Mouse (Mus musculus) MEL (cell line): ENCODE results near the gene Eaf1. TPM values are rescaled to one million over a fixed set of nuclear protein-coding genes. Genes with fewer than 3 reads are reported as not detected.

Experiments used
- DNase-seq: peaks from one replicate; pipeline ENCODE4 v3.0.0; 2011; ENCODE audit warnings: low read depth, low spot score
- H3K27ac ChIP-seq: 2 replicates; pipeline ENCODE4 v1.5.1; 2012; ENCODE audit warnings: low read depth, mild to moderate bottlenecking, control low read depth, low read length, moderate library complexity; ENCODE audit not compliant: control insufficient read depth
- H3K27me3 ChIP-seq, 2 experiments: fragments of 150-350 bp in 1 of 2; sonication (generic) in 1 of 2; 2 replicates each; pipeline ENCODE4 v1.6.1; 2012; ENCODE audit warnings: low read length in 2 of 2, mild to moderate bottlenecking in 2 of 2, improper control_type of control experiment in 1 of 2, moderate library complexity in 1 of 2; ENCODE audit not compliant: insufficient read depth in 2 of 2, control insufficient read depth in 1 of 2
- H3K36me3 ChIP-seq, 2 experiments: 2 replicates each; pipeline ENCODE4 v1.6.1; 2012 to 2014; ENCODE audit warnings: low read length in 2 of 2, improper control_type of control experiment in 1 of 2, inconsistent platforms in 1 of 2, mild to moderate bottlenecking in 1 of 2; ENCODE audit not compliant: insufficient read depth in 2 of 2, control insufficient read depth in 1 of 2
- H3K4me1 ChIP-seq, 2 experiments: fragments of 150-350 bp in 1 of 2; sonication (generic) in 1 of 2; 2 replicates each; pipeline ENCODE4 v1.6.1; 2012; ENCODE audit warnings: low read length in 2 of 2, improper control_type of control experiment in 1 of 2, mild to moderate bottlenecking in 1 of 2; ENCODE audit not compliant: insufficient read depth in 2 of 2, control insufficient read depth in 1 of 2
- H3K4me3 ChIP-seq, 2 experiments: fragments of 150-350 bp in 1 of 2; sonication (generic) in 1 of 2; 2 replicates each; pipeline ENCODE4 v1.5.1; 2012; ENCODE audit warnings: low read depth in 2 of 2, low read length in 2 of 2, mild to moderate bottlenecking in 2 of 2, moderate library complexity in 2 of 2, control low read depth in 1 of 2, improper control_type of control experiment in 1 of 2; ENCODE audit not compliant: control insufficient read depth in 1 of 2, insufficient read depth in 1 of 2
- H3K79me2 ChIP-seq: 2 replicates; pipeline ENCODE4 v1.6.1; 2012; ENCODE audit warnings: mild to moderate bottlenecking, low read length, moderate library complexity; ENCODE audit not compliant: control insufficient read depth, poor library complexity, insufficient read depth
- H3K9ac ChIP-seq: 2 replicates; pipeline ENCODE4 v1.6.1; 2012; ENCODE audit warnings: low read depth, mild to moderate bottlenecking, control low read depth, low read length, moderate library complexity; ENCODE audit not compliant: control insufficient read depth, poor library complexity, severe bottlenecking
- H3K9me3 ChIP-seq: fragments of 150-350 bp; sonication (generic); replicated peaks from 2 replicates; pipeline ENCODE4 v1.6.1; 2012; ENCODE audit warnings: mild to moderate bottlenecking, low read length, improper control_type of control experiment, moderate library complexity; ENCODE audit not compliant: insufficient read depth
- BHLHE40 ChIP-seq: IDR thresholded peaks from 2 replicates; pipeline ENCODE4 v1.6.1; 2012; ENCODE audit warnings: low read depth, mild to moderate bottlenecking, inconsistent platforms, low read length, improper control_type of control experiment, borderline replicate concordance
- CHD1 ChIP-seq: IDR thresholded peaks from 2 replicates; pipeline ENCODE4 v1.6.1; 2012; ENCODE audit warnings: low read depth, mild to moderate bottlenecking, inconsistent platforms, low read length, improper control_type of control experiment
- CHD2 ChIP-seq: IDR thresholded peaks from 2 replicates; pipeline ENCODE4 v1.6.1; 2011; ENCODE audit warnings: low read length, improper control_type of control experiment
- CTCF ChIP-seq, 3 experiments: IDR thresholded peaks in 2 of 3; conservative IDR thresholded peaks in 1 of 3; 2 replicates each; pipeline ENCODE4 v1.5.1; 2011 to 2012; ENCODE audit warnings: low read length in 3 of 3, low read depth in 2 of 3, mild to moderate bottlenecking in 2 of 3, improper control_type of control experiment in 1 of 3, inconsistent platforms in 1 of 3, mixed read lengths in 1 of 3, moderate library complexity in 1 of 3; ENCODE audit not compliant: control insufficient read depth in 1 of 3, insufficient read depth in 1 of 3, poor library complexity in 1 of 3, severe bottlenecking in 1 of 3
- ELF1 ChIP-seq: IDR thresholded peaks from 2 replicates; pipeline ENCODE4 v1.6.1; 2014; ENCODE audit warnings: low read depth, mild to moderate bottlenecking, inconsistent platforms, low read length, improper control_type of control experiment, moderate library complexity
- EP300 ChIP-seq, 2 experiments: IDR thresholded peaks; 2 replicates each; pipeline ENCODE4 v1.6.1; 2011; ENCODE audit warnings: improper control_type of control experiment in 2 of 2, low read length in 2 of 2, low read depth in 1 of 2, mild to moderate bottlenecking in 1 of 2
- GABPA ChIP-seq: IDR thresholded peaks from 2 replicates; pipeline ENCODE4 v1.6.1; 2012; ENCODE audit warnings: low read depth, mild to moderate bottlenecking, inconsistent platforms, low read length, improper control_type of control experiment, moderate library complexity
- HCFC1 ChIP-seq: IDR thresholded peaks from 2 replicates; pipeline ENCODE4 v1.6.1; 2012; ENCODE audit warnings: low read depth, mild to moderate bottlenecking, inconsistent platforms, low read length, improper control_type of control experiment, moderate library complexity
- JUND ChIP-seq: IDR thresholded peaks from 2 replicates; pipeline ENCODE4 v1.6.1; 2011; ENCODE audit warnings: low read depth, mild to moderate bottlenecking, improper control_type of control experiment, low read length
- MAX ChIP-seq: IDR thresholded peaks from 2 replicates; pipeline ENCODE4 v1.6.1; 2011; ENCODE audit warnings: low read length, improper control_type of control experiment
- MYC ChIP-seq: IDR thresholded peaks from 2 replicates; pipeline ENCODE4 v1.6.1; 2011; ENCODE audit warnings: low read depth, mild to moderate bottlenecking, low read length, improper control_type of control experiment, moderate library complexity
- NRF1 ChIP-seq: IDR thresholded peaks from 2 replicates; pipeline ENCODE4 v1.6.1; 2014; ENCODE audit warnings: low read depth, mild to moderate bottlenecking, inconsistent platforms, low read length, improper control_type of control experiment, moderate library complexity; ENCODE audit not compliant: poor library complexity, insufficient read depth, severe bottlenecking
- RAD21 ChIP-seq: IDR thresholded peaks from 2 replicates; pipeline ENCODE4 v1.6.1; 2011; ENCODE audit warnings: mild to moderate bottlenecking, low read depth, low read length, improper control_type of control experiment
- RCOR1 ChIP-seq: IDR thresholded peaks from 2 replicates; pipeline ENCODE4 v1.6.1; 2012; ENCODE audit warnings: low read depth, mild to moderate bottlenecking, inconsistent platforms, low read length, improper control_type of control experiment
- SMC3 ChIP-seq: IDR thresholded peaks from 2 replicates; pipeline ENCODE4 v1.6.1; 2011; ENCODE audit warnings: low read depth, low read length, improper control_type of control experiment
- TBP ChIP-seq: IDR thresholded peaks from 2 replicates; pipeline ENCODE4 v1.8.0; 2011; ENCODE audit warnings: low read depth, low read length, improper control_type of control experiment
- TCF12 ChIP-seq: IDR thresholded peaks from 2 replicates; pipeline ENCODE4 v1.6.1; 2014; ENCODE audit warnings: low read depth, mild to moderate bottlenecking, inconsistent platforms, low read length, improper control_type of control experiment, moderate library complexity
- UBTF ChIP-seq: IDR thresholded peaks from 2 replicates; pipeline ENCODE4 v1.6.1; 2012; ENCODE audit warnings: low read depth, mild to moderate bottlenecking, inconsistent platforms, low read length, improper control_type of control experiment, moderate library complexity, borderline replicate concordance; ENCODE audit not compliant: insufficient read depth
- USF2 ChIP-seq, 2 experiments: IDR thresholded peaks; 2 replicates each; pipeline ENCODE4 v1.6.1; 2011 to 2012; ENCODE audit warnings: improper control_type of control experiment in 2 of 2, low read length in 2 of 2, borderline replicate concordance in 1 of 2, inconsistent platforms in 1 of 2, low read depth in 1 of 2, mild to moderate bottlenecking in 1 of 2; ENCODE audit not compliant: insufficient read depth in 1 of 2
- ZC3H11A ChIP-seq: IDR thresholded peaks from 2 replicates; pipeline ENCODE4 v1.6.1; 2012; ENCODE audit warnings: low read depth, mild to moderate bottlenecking, inconsistent platforms, low read length, improper control_type of control experiment
- ZKSCAN1 ChIP-seq: IDR thresholded peaks from 2 replicates; pipeline ENCODE4 v1.6.1; 2012; ENCODE audit warnings: low read depth, mild to moderate bottlenecking, inconsistent platforms, low read length, improper control_type of control experiment, moderate library complexity
- polyA plus RNA-seq, 2 experiments: library from polyadenylated mRNA; stranded (reverse) in 1 of 2; unstranded in 1 of 2; fragments of >175 nt in 1 of 2; fragments of >200 nt in 1 of 2; gene quantifications; 2 replicates each; pipeline versions ENCODE4 v1.2.1 to v1.2.4; 2012; ENCODE audit warnings: low replicate concordance in 2 of 2, low read depth in 1 of 2; ENCODE audit not compliant: insufficient read length in 2 of 2, insufficient read depth in 1 of 2, missing spikeins in 1 of 2
- total RNA-seq: library from RNA; depleted of rRNA; stranded (reverse); fragments of 300-350 nt; gene quantifications from 2 replicates; pipeline ENCODE4 v1.2.3, GENCODE M21; 2012

Eaf1 gene
- total and polyA plus RNA-seq, 3 experiments: 50.6 to 67.2 TPM; not detected in 1

- no peak for DNase-seq
- TF ChIP-seq RAD21: no peak
- no peak for TF ChIP-seq EP300 (IDR thresholded peaks at IDR 0.05; ENCODE audit: low read depth in 1 of 2, low read length in 2 of 2)
- no peak for TF ChIP-seq CTCF (IDR thresholded peaks at IDR 0.05 in 2 of 3, conservative IDR thresholded peaks at IDR 0.05 in 1 of 3; ENCODE audit: control insufficient read depth in 1 of 3, insufficient read depth in 1 of 3, low read depth in 2 of 3, low read length in 3 of 3, poor library complexity in 1 of 3, severe bottlenecking in 1 of 3)
- TF ChIP-seq GABPA: no peak
- TF ChIP-seq ZC3H11A: no peak
- no peak for TF ChIP-seq TBP
- TF ChIP-seq BHLHE40: no peak
- TF ChIP-seq USF2 (IDR thresholded peaks at IDR 0.05; ENCODE audit: borderline replicate concordance in 1 of 2, insufficient read depth in 1 of 2, low read depth in 1 of 2, low read length in 2 of 2): no peak
- no peak for TF ChIP-seq CHD1
- TF ChIP-seq RCOR1: no peak
- no peak for TF ChIP-seq MYC
- TF ChIP-seq MAX: no peak
- no peak for TF ChIP-seq ELF1
- TF ChIP-seq HCFC1: no peak
- TF ChIP-seq JUND: no peak
- no peak for TF ChIP-seq ZKSCAN1
- TF ChIP-seq UBTF: no peak
- no peak for TF ChIP-seq NRF1
- no peak for TF ChIP-seq SMC3
Observed at GRCm38 (mm10) chr14:31515895-31516294, 21.7 kb downstream of the Eaf1 start.

GRCm38 (mm10) chr14:31519165-31519564 lies 25.0 kb downstream of the Eaf1 start:
- no peak for DNase-seq
- H3K27ac ChIP-seq: no peak overlapping the region
- no peaks in the 10 kb centered on the region for H3K27me3 ChIP-seq
- H3K4me1 ChIP-seq: no peaks in the 10 kb centered on the region
- no peak for TF ChIP-seq TCF12
- no peak for TF ChIP-seq JUND
- peak; percentile 24 for TF ChIP-seq RAD21
- no peak for TF ChIP-seq ZC3H11A
- TF ChIP-seq CTCF (IDR thresholded peaks at IDR 0.05 in 2 of 3, conservative IDR thresholded peaks at IDR 0.05 in 1 of 3; ENCODE audit: control insufficient read depth in 1 of 3, insufficient read depth in 1 of 3, low read depth in 2 of 3, low read length in 3 of 3, poor library complexity in 1 of 3, severe bottlenecking in 1 of 3): peak in 2 of 3 experiments; percentile 15 to 18; a peak in 3 of 6 replicates
- peak; percentile 25; the same call in 1 of the 2 replicates for TF ChIP-seq SMC3
- no peak for TF ChIP-seq CHD2
- no peaks in the 10 kb centered on the region for H3K9me3 ChIP-seq
- H3K9ac ChIP-seq: no peak overlapping the region
- H3K79me2 ChIP-seq: no peaks in the 10 kb centered on the region
- no peaks in the 10 kb centered on the region for H3K36me3 ChIP-seq
- H3K4me3 ChIP-seq: no peak overlapping the region

More at GRCm38 (mm10) chr14:31515895-31516294, 21.7 kb downstream of the Eaf1 start:
- H3K4me3 ChIP-seq: no peak overlapping the region
- no peaks in the 10 kb centered on the region for H3K4me1 ChIP-seq
- H3K9ac ChIP-seq: no peak overlapping the region
- H3K27ac ChIP-seq: no peak overlapping the region
- H3K9me3 ChIP-seq: no peaks in the 10 kb centered on the region
- no peaks in the 10 kb centered on the region for H3K27me3 ChIP-seq
- no peaks in the 10 kb centered on the region for H3K79me2 ChIP-seq
- H3K36me3 ChIP-seq: no peaks in the 10 kb centered on the region
